Mouse (Mus musculus) liver, embryonic 11.5 days (tissue): ENCODE measurements at regions not wholly inside any gene's neighbourhood (a gene's known extent, or its start where the extent isn't known, plus 50 kb on each side); places are given as distances from the start of the nearest gene placed in this dataset.

Experiments
- ATAC-seq: fragments of 200-750 bp; cut with Nextera tagmentation; replicated peaks from 2 replicates; pipeline ENCODE4 v1.8.0; 2017; ENCODE audit warnings: moderate number of reproducible peaks, mild to moderate bottlenecking, moderate TSS enrichment, moderate library complexity; ENCODE audit not compliant: low FRiP score
- DNase-seq: peaks from one replicate; pipeline ENCODE4 v3.0.0-alpha.2; 2017; ENCODE audit warnings: low spot score
- H3K27ac ChIP-seq: fragments of 300-500 bp; sonication (generic); 2 replicates; pipeline ENCODE4 v1.5.1; 2014; ENCODE audit warnings: mild to moderate bottlenecking, low read depth, low read length, control low read depth
- H3K27me3 ChIP-seq: fragments of 300-500 bp; sonication (generic); replicated peaks from 2 replicates; pipeline ENCODE4 v1.6.1; 2014; ENCODE audit warnings: low read length, mixed read lengths; ENCODE audit not compliant: control insufficient read depth, insufficient read depth
- H3K36me3 ChIP-seq: fragments of 300-500 bp; sonication (generic); 2 replicates; pipeline ENCODE4 v1.6.1; 2014; ENCODE audit warnings: mild to moderate bottlenecking, low read length, moderate library complexity, mixed read lengths; ENCODE audit not compliant: control insufficient read depth, insufficient read depth
- H3K4me1 ChIP-seq: fragments of 300-500 bp; sonication (generic); replicated peaks from 2 replicates; pipeline ENCODE4 v1.6.1; 2014; ENCODE audit warnings: low read length, mixed read lengths; ENCODE audit not compliant: control insufficient read depth, insufficient read depth
- H3K4me2 ChIP-seq: fragments of 300-500 bp; sonication (generic); 2 replicates; pipeline ENCODE4 v1.6.1; 2014; ENCODE audit warnings: mild to moderate bottlenecking, control low read depth, moderate library complexity
- H3K4me3 ChIP-seq: fragments of 300-500 bp; sonication (generic); 2 replicates; pipeline ENCODE4 v1.5.1; 2014; ENCODE audit warnings: low read depth, low read length, control low read depth
- H3K9ac ChIP-seq: fragments of 300-500 bp; sonication (generic); 2 replicates; pipeline ENCODE4 v1.6.1; 2014; ENCODE audit warnings: low read depth, low read length, control low read depth
- H3K9me3 ChIP-seq: fragments of 300-500 bp; sonication (generic); 2 replicates; pipeline ENCODE4 v1.6.1; 2016; ENCODE audit warnings: low read length, inconsistent platforms, mixed read lengths; ENCODE audit not compliant: control insufficient read depth
- WGBS: fragments of 180-500 bp; shearing (Covaris S2); extraction: QIAGEN DNeasy Blood & Tissue Kit; methylation state at CpG from one replicate; pipeline ENCODE4 v1.1.7; 2014; 5-methylcytosine and 5-hydroxymethylcytosine counted together

DNA sequence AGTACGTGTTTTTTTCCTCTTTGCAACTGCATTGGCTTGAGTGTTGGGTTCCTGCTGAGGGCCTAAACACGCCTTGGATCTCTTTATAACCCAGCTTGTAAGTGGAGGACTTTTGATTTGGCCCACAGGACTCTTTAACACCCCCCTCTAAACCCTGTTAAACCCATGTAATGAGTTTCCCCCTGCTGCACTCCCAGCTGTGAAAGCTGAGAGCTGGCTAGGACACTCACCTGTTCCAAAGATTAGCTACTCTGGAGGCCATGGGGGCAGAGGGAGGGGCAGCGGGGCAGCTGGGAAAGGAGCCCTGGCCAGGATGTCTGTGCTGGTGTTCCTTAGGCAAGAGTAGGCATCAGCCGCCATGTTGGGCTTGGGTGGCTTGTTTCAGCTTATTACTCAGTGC lies 128.7 kb upstream of the Irx3 start:
- Histone ChIP-seq H3K4me1 (no peaks in the 10 kb centered on the region), H3K36me3 (no peaks in the 10 kb centered on the region), H3K4me2 (no peak overlapping the region), H3K9me3 (no peaks in the 10 kb centered on the region), H3K27me3 (no peaks in the 10 kb centered on the region; the same call in 1 of the 2 replicates), H3K27ac (no peak overlapping the region), H3K9ac (no peak overlapping the region), H3K4me3 (no peak overlapping the region)
- no peak for DNase-seq
- WGBS = 78% methylated on average over 4 of the region's 4 CpGs
- ATAC-seq = no peak

DNA sequence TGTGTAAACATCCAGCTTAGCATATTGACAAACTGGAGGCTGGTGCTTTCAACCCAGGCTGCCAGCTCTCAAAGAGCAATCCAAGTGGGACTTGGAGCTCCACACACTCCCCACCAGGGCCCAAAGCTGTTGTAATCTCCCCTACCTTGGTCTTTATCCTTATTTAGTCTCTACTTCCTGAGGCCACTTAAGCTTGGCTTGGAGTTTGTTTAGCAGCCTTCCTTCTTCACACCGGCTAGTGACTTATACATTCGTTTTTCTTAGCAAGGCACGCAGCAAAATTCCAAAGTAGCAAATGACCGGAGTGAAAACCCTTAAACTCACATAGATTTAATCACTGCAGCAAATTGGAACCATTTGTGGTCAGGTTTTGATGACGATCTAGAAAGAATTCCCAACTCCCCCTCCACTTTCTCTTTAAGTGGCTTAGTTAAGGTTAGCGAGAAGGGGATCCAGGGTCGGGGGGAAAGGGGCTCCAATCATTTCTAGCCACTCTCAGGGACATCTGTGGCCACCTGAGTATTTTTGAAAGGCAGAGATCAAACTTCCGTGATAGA lies 124.2 kb upstream of the Irx3 start:
- 64% methylated on average over 8 of the region's 8 CpGs for WGBS
- no peaks in the 10 kb centered on the region for H3K9me3 ChIP-seq
- DNase-seq = no peak

DNA sequence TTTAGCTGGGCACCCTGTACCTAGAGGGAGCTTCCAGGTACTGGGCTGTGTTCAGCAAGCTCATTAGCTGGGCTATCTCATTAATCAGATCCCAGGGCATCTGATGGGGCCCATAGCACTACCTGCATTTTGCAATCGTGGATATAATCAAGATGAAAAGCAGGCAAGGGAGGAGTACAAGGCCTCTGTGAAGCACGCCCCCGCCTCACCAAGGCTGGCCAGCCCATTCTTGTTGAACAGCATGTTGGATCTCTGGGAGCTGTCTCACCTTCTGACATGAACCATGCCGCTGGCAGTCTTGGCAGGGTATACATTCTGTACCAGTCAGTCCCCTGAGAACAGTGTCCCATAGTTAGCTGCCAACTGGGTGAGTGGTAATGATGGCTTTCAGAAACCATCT lies 122.3 kb upstream of the Irx3 start:
- ATAC-seq (no peak), DNase-seq (no peak)
- H3K9ac ChIP-seq = no peak overlapping the region
- no peaks in the 10 kb centered on the region for H3K9me3 ChIP-seq
- no peaks in the 10 kb centered on the region for H3K4me1 ChIP-seq
- no peak overlapping the region for H3K4me2 ChIP-seq
- 76% methylated on average over 4 of the region's 4 CpGs for WGBS
- no peaks in the 10 kb centered on the region; the same call in 1 of the 2 replicates for H3K27me3 ChIP-seq
- H3K36me3 ChIP-seq = no peaks in the 10 kb centered on the region
- no peak overlapping the region for H3K27ac ChIP-seq
- H3K4me3 ChIP-seq = no peak overlapping the region

More for the DNA sequence above, 124.2 kb upstream of the Irx3 start:
- Histone ChIP-seq H3K4me2 (no peak overlapping the region), H3K9ac (no peak overlapping the region), H3K27me3 (no peaks in the 10 kb centered on the region; the same call in 1 of the 2 replicates), H3K27ac (no peak overlapping the region), H3K36me3 (no peaks in the 10 kb centered on the region), H3K4me3 (no peak overlapping the region), H3K4me1 (no peaks in the 10 kb centered on the region)
- ATAC-seq = no peak

GRCm38 (mm10) chr8:91922211-91922874 lies 120.5 kb upstream of the Irx3 start:
- H3K27me3 ChIP-seq = no peaks in the 10 kb centered on the region; the same call in 1 of the 2 replicates
- ATAC-seq (no peak; the same call in 1 of the 2 replicates), DNase-seq (no peak)
- no peaks in the 10 kb centered on the region for H3K9me3 ChIP-seq
- H3K4me3 ChIP-seq = no peak overlapping the region
- H3K4me1 ChIP-seq = no peaks in the 10 kb centered on the region
- no peaks in the 10 kb centered on the region for H3K36me3 ChIP-seq
- H3K9ac ChIP-seq = no peak overlapping the region
- H3K4me2 ChIP-seq = no peak overlapping the region
- H3K27ac ChIP-seq = no peak overlapping the region
- 70% methylated on average over 3 of the region's 3 CpGs for WGBS

- ATAC-seq (no peak), DNase-seq (no peak)
- H3K4me3 ChIP-seq = no peak overlapping the region
- H3K36me3 ChIP-seq = no peaks in the 10 kb centered on the region
- 82% methylated on average over 5 of the region's 5 CpGs for WGBS
- H3K4me1 ChIP-seq = no peaks in the 10 kb centered on the region
- no peaks in the 10 kb centered on the region; the same call in 1 of the 2 replicates for H3K27me3 ChIP-seq
- H3K27ac ChIP-seq = no peak overlapping the region
- H3K9ac ChIP-seq = no peak overlapping the region
- no peaks in the 10 kb centered on the region for H3K9me3 ChIP-seq
- H3K4me2 ChIP-seq = no peak overlapping the region
These were observed 116.0 kb upstream of the Irx3 start for GRCm38 (mm10) chr8:91917834-91918233.

DNA sequence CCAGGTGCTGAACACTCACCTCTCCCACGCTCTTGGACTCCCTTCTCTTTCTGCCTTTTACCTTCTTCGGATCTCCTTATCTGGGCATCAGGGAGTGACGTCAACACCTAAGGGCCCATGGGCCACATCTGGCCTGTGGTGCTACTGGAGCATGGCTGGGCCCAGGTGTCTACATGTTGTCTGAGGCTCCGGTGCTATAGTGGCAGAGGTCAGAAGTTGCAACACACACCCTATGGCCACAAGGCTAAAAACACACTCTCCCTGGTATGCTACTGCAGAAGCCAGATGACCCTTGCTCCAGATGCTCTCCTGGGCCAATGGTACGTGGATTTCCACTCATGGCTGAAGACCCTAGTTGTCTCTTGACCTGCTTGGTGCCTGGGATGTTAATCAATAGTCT lies 112.1 kb upstream of the Irx3 start:
- Histone ChIP-seq H3K36me3 (no peaks in the 10 kb centered on the region), H3K4me2 (no peak overlapping the region), H3K9ac (no peak overlapping the region), H3K9me3 (no peaks in the 10 kb centered on the region), H3K4me3 (no peak overlapping the region), H3K27ac (no peak overlapping the region), H3K4me1 (no peaks in the 10 kb centered on the region), H3K27me3 (peaks cover under 1% of the 10 kb centered on the region; the same call in 1 of the 2 replicates)
- DNase-seq (no peak), ATAC-seq (no peak)
- WGBS = 77% methylated on average over 5 of the region's 5 CpGs

DNA sequence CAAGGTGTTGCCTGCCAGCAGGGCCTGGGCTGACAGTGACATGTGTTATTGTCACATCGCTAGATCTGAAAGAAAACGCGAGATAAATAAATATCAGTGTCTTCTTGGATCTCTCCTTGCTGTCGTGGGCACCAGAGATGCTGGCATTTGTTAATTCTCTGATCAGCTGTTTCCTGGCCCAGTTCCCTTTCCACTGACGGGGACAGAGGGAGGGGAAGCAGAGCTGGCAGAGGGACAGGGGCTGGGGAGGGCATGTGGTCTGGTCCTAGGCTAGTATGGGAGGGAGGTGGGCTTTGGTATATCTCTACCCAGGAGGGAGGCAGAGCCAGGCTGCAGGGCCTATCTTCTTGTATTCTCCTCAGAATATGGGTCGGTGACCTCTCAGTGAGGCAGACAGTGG lies 111.3 kb upstream of the Irx3 start:
- DNase-seq (no peak), ATAC-seq (no peak)
- H3K27me3 ChIP-seq = peaks cover 6% of the 10 kb centered on the region; the same call in 1 of the 2 replicates
- WGBS = 44% methylated on average over 6 of the region's 6 CpGs
- no peaks in the 10 kb centered on the region for H3K9me3 ChIP-seq
- no peak overlapping the region for H3K27ac ChIP-seq
- H3K4me3 ChIP-seq = no peak overlapping the region
- no peaks in the 10 kb centered on the region for H3K36me3 ChIP-seq
- no peaks in the 10 kb centered on the region for H3K4me1 ChIP-seq
- no peak overlapping the region for H3K4me2 ChIP-seq
- no peak overlapping the region for H3K9ac ChIP-seq

GRCm38 (mm10) chr8:91909637-91910383 lies 107.9 kb upstream of the Irx3 start:
- Histone ChIP-seq H3K27me3 (peaks cover 6% of the 10 kb centered on the region; the same call in 1 of the 2 replicates), H3K4me3 (no peak overlapping the region), H3K27ac (no peak overlapping the region), H3K9ac (no peak overlapping the region), H3K4me1 (no peaks in the 10 kb centered on the region), H3K4me2 (no peak overlapping the region), H3K9me3 (no peaks in the 10 kb centered on the region), H3K36me3 (no peaks in the 10 kb centered on the region)
- ATAC-seq (no peak), DNase-seq (no peak)
- WGBS = 65% methylated on average over 14 of the region's 14 CpGs
